Mouse (Mus musculus) intestine, embryonic 14.5 days (tissue): ENCODE data around the gene Hsd3b7. TPM values are rescaled to one million over a fixed set of nuclear protein-coding genes. Genes with fewer than 3 reads are reported as not detected.

Experiments
- ATAC-seq: fragments of 200-750 bp; cut with Nextera tagmentation; replicated peaks from 2 replicates; pipeline ENCODE4 v1.8.0; 2017; ENCODE audit warnings: low read depth, moderate number of reproducible peaks, moderate TSS enrichment, moderate library complexity; ENCODE audit not compliant: low FRiP score, low TSS enrichment
- DNase-seq: peaks from one replicate; pipeline ENCODE4 v3.0.0-alpha.2; 2018; ENCODE audit warnings: low spot score
- H3K27ac ChIP-seq: fragments of 300-500 bp; sonication (generic); 2 replicates; pipeline ENCODE4 v1.5.1; 2014; ENCODE audit warnings: low read depth, mild to moderate bottlenecking, control low read depth
- H3K27me3 ChIP-seq: fragments of 300-500 bp; sonication (generic); replicated peaks from 2 replicates; pipeline ENCODE4 v1.6.1; 2014; ENCODE audit warnings: low read length, control low read depth; ENCODE audit not compliant: control insufficient read depth, insufficient read depth
- H3K36me3 ChIP-seq: fragments of 300-500 bp; sonication (generic); 2 replicates; pipeline ENCODE4 v1.6.1; 2014; ENCODE audit warnings: low read length, control low read depth; ENCODE audit not compliant: control insufficient read depth, insufficient read depth
- H3K4me1 ChIP-seq: fragments of 300-500 bp; sonication (generic); replicated peaks from 2 replicates; pipeline ENCODE4 v1.6.1; 2014; ENCODE audit warnings: low read length, control low read depth, mixed read lengths; ENCODE audit not compliant: control insufficient read depth, insufficient read depth
- H3K4me2 ChIP-seq: fragments of 300-500 bp; sonication (generic); 2 replicates; pipeline ENCODE4 v1.6.1; 2014; ENCODE audit warnings: low read length
- H3K4me3 ChIP-seq: fragments of 300-500 bp; sonication (generic); 2 replicates; pipeline ENCODE4 v1.5.1; 2014; ENCODE audit warnings: low read depth, low read length, control low read depth, mixed read lengths
- H3K9ac ChIP-seq: fragments of 300-500 bp; sonication (generic); 2 replicates; pipeline ENCODE4 v1.6.1; 2014; ENCODE audit warnings: mild to moderate bottlenecking, low read length
- H3K9me3 ChIP-seq: fragments of 300-500 bp; sonication (generic); 2 replicates; pipeline ENCODE4 v1.6.1; 2016; ENCODE audit warnings: low read length, control low read depth; ENCODE audit not compliant: control insufficient read depth
- WGBS: fragments of 180-500 bp; shearing (Covaris S2); extraction: QIAGEN DNeasy Blood & Tissue Kit; methylation state at CpG from one replicate; pipeline ENCODE4 v1.1.7; 2014; 5-methylcytosine and 5-hydroxymethylcytosine counted together
- polyA plus RNA-seq: library from polyadenylated mRNA; unstranded; fragments of >200 nt; fragmentation: Nextera tagmentation; extraction: Ambion mirVana; gene quantifications from 2 replicates; pipeline ENCODE4 v1.2.1, GENCODE M21; 2014

The Hsd3b7 gene
- polyA plus RNA-seq, 1 experiment from 2014 or later: 21.6 TPM

GRCm38 (mm10) chr7:127850906-127851305 is 50.5 kb downstream of the Hsd3b7 start:
- Histone ChIP-seq H3K9ac (no peak overlapping the region), H3K9me3 (no peaks in the 10 kb centered on the region), H3K27ac (no peak overlapping the region), H3K4me2 (no peak overlapping the region), H3K36me3 (peaks cover 25% of the 10 kb centered on the region), H3K4me3 (no peak overlapping the region), H3K27me3 (no peaks in the 10 kb centered on the region), H3K4me1 (no peaks in the 10 kb centered on the region)
- WGBS: 61% methylated on average over 5 of the region's 5 CpGs
- DNase-seq (no peak), ATAC-seq (no peak)

Other genes starting within 250 kb of the Hsd3b7 start
- 7.5 and 8.1 TPM in 2 replicates for gene Tmem265, start 239.2 kb upstream of the Hsd3b7 start, polyA plus RNA-seq
- gene Phkg2, start 227.3 kb upstream of the Hsd3b7 start, polyA plus RNA-seq: 42.0 and 49.4 TPM in 2 replicates
- gene Ccdc189, start 212.0 kb upstream of the Hsd3b7 start, polyA plus RNA-seq: 6.9 and 7.7 TPM in 2 replicates
- 36.3 and 38.8 TPM in 2 replicates for gene Rnf40, start 211.8 kb upstream of the Hsd3b7 start, polyA plus RNA-seq
- gene Zfp629, start 184.8 kb upstream of the Hsd3b7 start, polyA plus RNA-seq: 12.9 and 16.7 TPM in 2 replicates
- 50.3 and 56.4 TPM in 2 replicates for gene Bcl7c, start 91.7 kb upstream of the Hsd3b7 start, polyA plus RNA-seq
- 13.6 and 14.0 TPM in 2 replicates for gene Ctf1, start 87.9 kb upstream of the Hsd3b7 start, polyA plus RNA-seq
- gene Ctf2, start 68.4 kb upstream of the Hsd3b7 start, polyA plus RNA-seq: 0.27 and 0.30 TPM in 2 replicates
- gene Fbxl19, start 56.1 kb upstream of the Hsd3b7 start, polyA plus RNA-seq: 3.3 and 4.2 TPM in 2 replicates
- gene Orai3, start 30.8 kb upstream of the Hsd3b7 start, polyA plus RNA-seq: 17.1 and 21.9 TPM in 2 replicates
- gene Setd1a, start 23.9 kb upstream of the Hsd3b7 start, polyA plus RNA-seq: 25.0 and 25.6 TPM in 2 replicates
- gene Gm49388, start 15.0 kb upstream of the Hsd3b7 start, polyA plus RNA-seq: 0.43 TPM in 1 of 2 replicates, not detected in the other
- gene Stx4a, start 23.7 kb downstream of the Hsd3b7 start, polyA plus RNA-seq: 21.7 and 28.1 TPM in 2 replicates
- 4.9 and 6.1 TPM in 2 replicates for gene Stx1b, start 23.9 kb downstream of the Hsd3b7 start, polyA plus RNA-seq
- 15.0 and 16.3 TPM in 2 replicates for gene Zfp646, start 75.6 kb downstream of the Hsd3b7 start, polyA plus RNA-seq
- 15.7 and 17.2 TPM in 2 replicates for gene Zfp668, start 76.2 kb downstream of the Hsd3b7 start, polyA plus RNA-seq
- gene Prss53, start 90.4 kb downstream of the Hsd3b7 start, polyA plus RNA-seq: 0.63 and 0.64 TPM in 2 replicates
- gene Gm21974, start 94.8 kb downstream of the Hsd3b7 start, polyA plus RNA-seq: not detected in 2 replicates
- 157 and 174 TPM in 2 replicates for gene Vkorc1, start 95.0 kb downstream of the Hsd3b7 start, polyA plus RNA-seq
- 188 and 189 TPM in 2 replicates for gene Bckdk, start 103.5 kb downstream of the Hsd3b7 start, polyA plus RNA-seq
- 37.9 and 41.9 TPM in 2 replicates for gene Kat8, start 111.9 kb downstream of the Hsd3b7 start, polyA plus RNA-seq
- 39.8 and 41.6 TPM in 2 replicates for gene Prss8, start 129.5 kb downstream of the Hsd3b7 start, polyA plus RNA-seq
- 8.6 and 11.0 TPM in 2 replicates for gene Prss36, start 146.1 kb downstream of the Hsd3b7 start, polyA plus RNA-seq
- 52.5 and 59.5 TPM in 2 replicates for gene Fus, start 166.9 kb downstream of the Hsd3b7 start, polyA plus RNA-seq
- gene Pycard, start 193.3 kb downstream of the Hsd3b7 start, polyA plus RNA-seq: 208 and 275 TPM in 2 replicates
- 0.16 TPM in 1 of 2 replicates, not detected in the other for gene Trim72, start 203.3 kb downstream of the Hsd3b7 start, polyA plus RNA-seq